Mouse (Mus musculus) kidney, embryonic 16.5 days (tissue): Measurements from ENCODE around the gene Scarb1. TPM values are rescaled to one million over a fixed set of nuclear protein-coding genes. Genes with fewer than 3 reads are reported as not detected.
A peak's percentile ranks its signal among the peaks of the same experiment; 100 is the strongest.

Source experiments
- ATAC-seq: fragments of 200-750 bp; cut with Nextera tagmentation; 2 replicates; pipeline ENCODE4 v1.8.0; 2017; ENCODE audit warnings: moderate TSS enrichment; ENCODE audit not compliant: low FRiP score, low TSS enrichment
- H3K27ac ChIP-seq: fragments of 300-500 bp; sonication (generic); 2 replicates; pipeline ENCODE4 v1.5.1; 2014; ENCODE audit warnings: low read length
- H3K27me3 ChIP-seq: fragments of 300-500 bp; sonication (generic); 2 replicates; pipeline ENCODE4 v1.6.1; 2014; ENCODE audit warnings: low read length, control low read depth, mixed read lengths; ENCODE audit not compliant: insufficient read depth
- H3K36me3 ChIP-seq: fragments of 300-500 bp; sonication (generic); 2 replicates; pipeline ENCODE4 v1.6.1; 2014; ENCODE audit warnings: low read length, control low read depth, mixed read lengths; ENCODE audit not compliant: insufficient read depth
- H3K4me1 ChIP-seq: fragments of 300-500 bp; sonication (generic); 2 replicates; pipeline ENCODE4 v1.6.1; 2014; ENCODE audit warnings: low read length, control low read depth, mixed read lengths; ENCODE audit not compliant: insufficient read depth
- H3K4me2 ChIP-seq: fragments of 300-500 bp; sonication (generic); replicated peaks from 2 replicates; pipeline ENCODE4 v1.6.1; 2014; ENCODE audit warnings: low read depth, low read length
- H3K4me3 ChIP-seq: fragments of 300-500 bp; sonication (generic); 2 replicates; pipeline ENCODE4 v1.5.1; 2014; ENCODE audit warnings: mild to moderate bottlenecking, low read length
- H3K9ac ChIP-seq: fragments of 300-500 bp; sonication (generic); replicated peaks from 2 replicates; pipeline ENCODE4 v1.6.1; 2014; ENCODE audit warnings: low read length
- H3K9me3 ChIP-seq: fragments of 300-500 bp; sonication (generic); 2 replicates; pipeline ENCODE4 v1.6.1; 2016; ENCODE audit warnings: low read length, control low read depth
- WGBS: fragments of 180-500 bp; shearing (Covaris S2); extraction: QIAGEN DNeasy Blood & Tissue Kit; methylation state at CpG from one replicate; pipeline ENCODE4 v1.1.7; 2014; 5-methylcytosine and 5-hydroxymethylcytosine counted together
- polyA plus RNA-seq: library from polyadenylated mRNA; unstranded; fragments of >200 nt; fragmentation: Nextera tagmentation; extraction: Ambion mirVana; gene quantifications from 2 replicates; pipeline ENCODE4 v1.2.1, GENCODE M21; 2015

Gene Scarb1
- polyA plus RNA-seq, 1 experiment from 2014 or later = 103 TPM

- H3K9me3 ChIP-seq = no peaks in the 10 kb centered on the region
- peaks cover 26% of the 10 kb centered on the region for H3K36me3 ChIP-seq
- H3K27me3 ChIP-seq = no peaks in the 10 kb centered on the region
- no peak overlapping the region for H3K4me3 ChIP-seq
- H3K4me2 ChIP-seq = no peak overlapping the region
- 46% methylated on average over 6 of the region's 6 CpGs for WGBS
- ATAC-seq = peak; percentile 53; the same call in 1 of the 2 replicates
- H3K9ac ChIP-seq = no peak overlapping the region
- H3K4me1 ChIP-seq = peaks cover 8% of the 10 kb centered on the region
- H3K27ac ChIP-seq = 0 out of 2 replicates have a peak overlapping the region, but pooled peaks have one; percentile 13
Measured at GRCm38 (mm10) chr5:125382673-125383558, 42.0 kb upstream of the Scarb1 start.

DNA sequence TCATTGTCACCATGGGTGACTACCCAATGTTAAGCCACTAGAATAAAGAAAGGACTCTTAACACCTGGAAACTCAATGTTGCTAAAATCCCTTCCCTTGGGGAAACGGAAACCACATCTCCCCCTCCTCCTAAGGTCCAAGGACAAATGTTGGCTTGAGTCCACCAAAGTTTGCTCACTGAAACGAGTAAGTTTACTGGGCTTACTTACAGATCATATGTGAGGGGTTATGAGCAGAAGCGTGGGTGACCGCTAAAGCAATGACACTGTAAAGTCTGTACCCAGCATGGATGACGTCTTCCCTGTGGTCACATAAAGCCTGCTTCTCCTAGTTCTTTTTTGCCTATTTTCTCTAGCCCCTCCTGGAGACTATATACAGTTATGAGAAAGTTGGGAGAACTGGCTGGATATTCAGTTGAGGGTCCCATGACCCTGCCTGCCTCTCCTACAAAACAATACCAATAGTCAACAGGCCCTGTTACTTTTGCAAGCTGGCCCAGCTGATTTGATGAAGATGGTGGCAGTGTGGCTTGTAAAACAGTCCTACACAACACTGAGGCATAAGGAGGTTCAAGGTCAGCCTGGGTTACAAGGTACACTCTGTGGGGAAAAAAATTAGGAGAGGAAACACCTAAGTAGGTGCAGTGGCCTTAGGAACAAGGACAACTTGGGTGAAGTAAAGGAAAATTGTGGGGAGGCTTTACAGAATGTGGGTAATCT is 41.2 kb upstream of the Scarb1 start:
- WGBS = 76% methylated on average over 5 of the region's 5 CpGs
- H3K36me3 ChIP-seq = peaks cover 26% of the 10 kb centered on the region

DNA sequence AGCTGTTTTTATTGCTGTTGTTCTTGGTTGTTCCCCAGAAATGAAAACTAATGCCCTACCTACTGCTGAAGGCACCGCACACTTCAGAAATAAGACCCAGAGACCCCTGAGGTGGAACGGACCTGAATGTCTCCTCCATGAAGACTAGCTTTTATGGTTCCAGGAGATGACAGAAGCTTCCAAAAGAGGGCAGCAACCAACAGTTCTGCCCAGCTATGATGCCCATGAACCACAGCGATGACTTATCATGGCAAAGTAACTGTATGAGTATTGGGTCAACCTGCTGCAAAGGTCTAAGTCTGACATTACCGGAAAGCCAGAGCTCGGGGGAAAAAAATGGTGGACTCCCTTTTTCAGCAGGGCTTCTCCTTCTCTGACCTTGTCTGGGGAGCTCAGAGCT is 38.0 kb upstream of the Scarb1 start:
- no peak overlapping the region for H3K4me2 ChIP-seq
- H3K9ac ChIP-seq = no peak overlapping the region
- H3K36me3 ChIP-seq = peaks cover 6% of the 10 kb centered on the region; the same call in 1 of the 2 replicates
- no peaks in the 10 kb centered on the region for H3K27me3 ChIP-seq
- no peak overlapping the region for H3K4me3 ChIP-seq
- ATAC-seq = no peak
- H3K9me3 ChIP-seq = no peaks in the 10 kb centered on the region
- H3K27ac ChIP-seq = no peak overlapping the region
- 83% methylated on average over 5 of the region's 5 CpGs for WGBS
- no peaks in the 10 kb centered on the region for H3K4me1 ChIP-seq

More for the DNA sequence above, 41.2 kb upstream of the Scarb1 start:
- Histone ChIP-seq H3K4me1 (peaks cover 8% of the 10 kb centered on the region), H3K9me3 (no peaks in the 10 kb centered on the region), H3K27me3 (no peaks in the 10 kb centered on the region), H3K4me2 (no peak overlapping the region), H3K4me3 (no peak overlapping the region), H3K9ac (no peak overlapping the region), H3K27ac (no peak overlapping the region)
- no peak for ATAC-seq

DNA sequence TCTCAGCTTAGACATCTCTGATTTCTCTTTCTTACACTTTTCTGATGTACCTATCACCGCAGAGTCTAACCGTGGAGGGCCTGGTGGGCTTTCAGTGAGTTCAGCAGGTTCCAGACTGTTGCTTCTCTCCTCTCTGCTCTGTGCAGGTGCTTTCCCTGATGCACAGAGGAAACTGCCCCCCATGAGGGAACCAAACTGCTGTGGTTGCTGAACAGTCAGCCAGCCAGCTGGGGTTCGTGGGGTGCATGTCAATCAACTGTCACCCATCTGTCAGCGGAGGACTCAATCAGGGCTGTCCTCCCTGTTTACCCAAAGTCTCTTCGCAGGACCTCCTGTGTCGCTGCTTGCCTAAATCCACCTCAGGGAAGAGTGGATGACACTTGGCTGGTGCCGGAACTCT is 36.3 kb upstream of the Scarb1 start:
- H3K27me3 ChIP-seq = no peaks in the 10 kb centered on the region
- H3K4me1 ChIP-seq = no peaks in the 10 kb centered on the region
- H3K9ac ChIP-seq = no peak overlapping the region
- H3K27ac ChIP-seq = no peak overlapping the region
- no peak overlapping the region for H3K4me2 ChIP-seq
- ATAC-seq = no peak
- 71% methylated on average over 7 of the region's 7 CpGs for WGBS
- no peaks in the 10 kb centered on the region for H3K36me3 ChIP-seq
- no peaks in the 10 kb centered on the region for H3K9me3 ChIP-seq
- no peak overlapping the region for H3K4me3 ChIP-seq

GRCm38 (mm10) chr5:125375871-125376270 is 35.0 kb upstream of the Scarb1 start:
- H3K27ac ChIP-seq = no peak overlapping the region
- H3K9me3 ChIP-seq = no peaks in the 10 kb centered on the region
- no peak overlapping the region for H3K9ac ChIP-seq
- 84% methylated on average over 2 of the region's 2 CpGs for WGBS
- ATAC-seq = no peak
- no peaks in the 10 kb centered on the region for H3K27me3 ChIP-seq
- no peak overlapping the region for H3K4me3 ChIP-seq
- H3K36me3 ChIP-seq = no peaks in the 10 kb centered on the region
- H3K4me1 ChIP-seq = no peaks in the 10 kb centered on the region
- H3K4me2 ChIP-seq = no peak overlapping the region

- Histone ChIP-seq H3K9me3 (no peaks in the 10 kb centered on the region), H3K4me2 (no peak overlapping the region), H3K4me3 (no peak overlapping the region), H3K27ac (no peak overlapping the region), H3K4me1 (no peaks in the 10 kb centered on the region), H3K9ac (no peak overlapping the region), H3K36me3 (no peaks in the 10 kb centered on the region), H3K27me3 (no peaks in the 10 kb centered on the region)
- ATAC-seq = no peak
- 76% methylated on average over 4 of the region's 4 CpGs for WGBS
Measured at GRCm38 (mm10) chr5:125372027-125372426, 31.1 kb upstream of the Scarb1 start.

DNA sequence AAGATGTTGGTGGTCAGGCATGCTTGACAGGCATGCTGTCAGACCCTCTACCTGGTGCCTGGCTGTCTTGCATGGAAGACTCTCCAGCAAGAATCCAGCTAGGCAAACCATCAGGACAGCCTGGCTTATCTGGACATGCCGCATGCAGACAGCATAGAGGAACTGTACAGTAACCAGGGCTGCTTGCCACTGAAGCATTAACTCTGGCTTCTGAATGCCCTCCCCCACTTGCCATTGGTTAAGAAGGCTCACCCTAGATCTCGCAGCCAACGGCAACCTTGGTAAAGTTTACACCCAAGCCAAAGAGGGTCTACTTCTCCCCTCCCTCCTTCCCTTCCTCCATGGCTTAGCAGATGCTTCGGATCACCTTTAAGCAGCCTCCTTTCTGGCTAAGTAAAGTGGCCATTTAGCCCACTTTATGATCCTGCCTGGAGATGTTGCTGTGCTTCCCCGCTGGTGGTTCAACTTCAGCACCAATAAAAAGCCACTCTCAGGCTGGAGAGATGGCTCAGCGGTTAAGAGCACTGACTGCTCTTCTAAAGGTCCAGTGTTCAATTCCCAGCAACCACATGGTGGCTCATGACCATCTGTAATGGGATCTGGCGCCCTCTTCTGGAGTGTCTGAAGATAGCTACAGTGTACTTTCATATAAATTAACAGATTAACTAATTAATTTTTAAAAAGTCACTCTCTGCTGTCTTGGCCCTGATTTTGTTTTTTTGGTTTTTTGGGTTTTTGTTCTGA is 30.2 kb upstream of the Scarb1 start:
- H3K27me3 ChIP-seq = no peaks in the 10 kb centered on the region
- H3K4me3 ChIP-seq = no peak overlapping the region
- no peak for ATAC-seq
- H3K36me3 ChIP-seq = no peaks in the 10 kb centered on the region
- WGBS = 75% methylated on average over 7 of the region's 7 CpGs
- no peak overlapping the region for H3K4me2 ChIP-seq
- no peak overlapping the region for H3K27ac ChIP-seq
- no peaks in the 10 kb centered on the region for H3K9me3 ChIP-seq
- no peak overlapping the region for H3K9ac ChIP-seq
- H3K4me1 ChIP-seq = no peaks in the 10 kb centered on the region

GRCm38 (mm10) chr5:125368568-125368967 is 27.7 kb upstream of the Scarb1 start:
- no peak overlapping the region for H3K4me3 ChIP-seq
- peak; percentile 76 for ATAC-seq
- no peaks in the 10 kb centered on the region for H3K36me3 ChIP-seq
- H3K4me2 ChIP-seq = no peak overlapping the region
- H3K27ac ChIP-seq = no peak overlapping the region
- no peaks in the 10 kb centered on the region for H3K4me1 ChIP-seq
- H3K9ac ChIP-seq = no peak overlapping the region
- no peaks in the 10 kb centered on the region for H3K9me3 ChIP-seq
- 1% methylated on average over 4 of the region's 4 CpGs for WGBS
- H3K27me3 ChIP-seq = no peaks in the 10 kb centered on the region

DNA sequence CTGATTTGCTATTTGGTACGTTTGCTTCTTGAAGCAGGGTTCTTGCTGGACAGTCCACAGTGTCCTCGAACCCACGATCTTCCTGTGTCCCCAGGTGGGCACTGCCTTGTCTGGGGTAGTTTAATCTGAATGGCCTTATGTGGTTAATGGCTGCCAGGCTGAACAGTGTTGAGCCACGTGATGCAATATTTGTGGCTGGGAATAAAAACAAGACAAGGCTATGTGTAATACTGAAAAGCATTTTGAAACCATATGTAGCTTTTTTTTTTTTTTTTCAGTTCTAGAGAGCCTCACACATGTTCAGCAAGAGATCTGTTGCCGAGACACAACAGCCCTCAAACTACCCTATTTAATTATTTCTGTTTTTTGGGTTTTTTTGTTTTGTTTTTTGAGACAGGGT is 27.3 kb upstream of the Scarb1 start:
- Histone ChIP-seq H3K27me3 (no peaks in the 10 kb centered on the region), H3K4me1 (no peaks in the 10 kb centered on the region), H3K9me3 (no peaks in the 10 kb centered on the region), H3K36me3 (no peaks in the 10 kb centered on the region), H3K27ac (no peak overlapping the region), H3K4me2 (no peak overlapping the region), H3K4me3 (no peak overlapping the region), H3K9ac (no peak overlapping the region)
- WGBS = 75% methylated on average over 5 of the region's 5 CpGs
- ATAC-seq = no peak
